Mouse (Mus musculus) forebrain, embryonic 11.5 days (tissue): ENCODE measurements at regions not wholly inside any gene's neighbourhood (a gene's known extent, or its start where the extent isn't known, plus 50 kb on each side); places are given as distances from the start of the nearest gene placed in this dataset.

Experiments
- ATAC-seq: fragments of 200-750 bp; cut with Nextera tagmentation; replicated peaks from 2 replicates; pipeline ENCODE4 v1.8.0; 2017; ENCODE audit warnings: moderate TSS enrichment; ENCODE audit not compliant: low FRiP score
- DNase-seq: peaks from one replicate; pipeline ENCODE4 v3.0.0-alpha.2; 2017; ENCODE audit warnings: low spot score
- H3K27ac ChIP-seq: fragments of 300-500 bp; sonication (generic); 2 replicates; pipeline ENCODE4 v1.5.1; 2014; ENCODE audit warnings: low read depth, low read length
- H3K27me3 ChIP-seq: fragments of 300-500 bp; sonication (generic); 2 replicates; pipeline ENCODE4 v1.6.1; 2014; ENCODE audit warnings: mild to moderate bottlenecking, low read length, mixed read lengths; ENCODE audit not compliant: control insufficient read depth, insufficient read depth
- H3K36me3 ChIP-seq: fragments of 300-500 bp; sonication (generic); 2 replicates; pipeline ENCODE4 v1.6.1; 2014; ENCODE audit warnings: mild to moderate bottlenecking, low read length, moderate library complexity, mixed read lengths; ENCODE audit not compliant: control insufficient read depth, insufficient read depth
- H3K4me1 ChIP-seq: fragments of 300-500 bp; sonication (generic); replicated peaks from 2 replicates; pipeline ENCODE4 v1.6.1; 2014; ENCODE audit warnings: low read length, mixed read lengths; ENCODE audit not compliant: control insufficient read depth, insufficient read depth
- H3K4me2 ChIP-seq: fragments of 300-500 bp; sonication (generic); 2 replicates; pipeline ENCODE4 v1.6.1; 2014; ENCODE audit warnings: low read depth, mild to moderate bottlenecking, low read length, moderate library complexity, mixed read lengths; ENCODE audit not compliant: severe bottlenecking
- H3K4me3 ChIP-seq: fragments of 300-500 bp; sonication (generic); 2 replicates; pipeline ENCODE4 v1.5.1; 2014; ENCODE audit warnings: low read depth, low read length
- H3K9ac ChIP-seq: fragments of 300-500 bp; sonication (generic); 2 replicates; pipeline ENCODE4 v1.6.1; 2014; ENCODE audit warnings: low read length
- H3K9me3 ChIP-seq: fragments of 300-500 bp; sonication (generic); 2 replicates; pipeline ENCODE4 v1.6.1; 2016; ENCODE audit warnings: low read length, mixed read lengths; ENCODE audit not compliant: control insufficient read depth
- WGBS: fragments of 180-500 bp; shearing (Covaris S2); extraction: QIAGEN DNeasy Blood & Tissue Kit; methylation state at CpG from one replicate; pipeline ENCODE4 v1.1.7; 2014; 5-methylcytosine and 5-hydroxymethylcytosine counted together

- Histone ChIP-seq H3K4me3 (no peak overlapping the region), H3K36me3 (no peaks in the 10 kb centered on the region), H3K4me1 (no peaks in the 10 kb centered on the region), H3K9me3 (no peaks in the 10 kb centered on the region), H3K27ac (no peak overlapping the region), H3K27me3 (no peaks in the 10 kb centered on the region), H3K9ac (no peak overlapping the region), H3K4me2 (no peak overlapping the region)
- 71% methylated on average over 12 of the region's 12 CpGs for WGBS
- no peak for ATAC-seq
- DNase-seq = peak; percentile 41
Measured at GRCm38 (mm10) chr7:137714318-137714962, 277.0 kb downstream of the Glrx3 start.

DNA sequence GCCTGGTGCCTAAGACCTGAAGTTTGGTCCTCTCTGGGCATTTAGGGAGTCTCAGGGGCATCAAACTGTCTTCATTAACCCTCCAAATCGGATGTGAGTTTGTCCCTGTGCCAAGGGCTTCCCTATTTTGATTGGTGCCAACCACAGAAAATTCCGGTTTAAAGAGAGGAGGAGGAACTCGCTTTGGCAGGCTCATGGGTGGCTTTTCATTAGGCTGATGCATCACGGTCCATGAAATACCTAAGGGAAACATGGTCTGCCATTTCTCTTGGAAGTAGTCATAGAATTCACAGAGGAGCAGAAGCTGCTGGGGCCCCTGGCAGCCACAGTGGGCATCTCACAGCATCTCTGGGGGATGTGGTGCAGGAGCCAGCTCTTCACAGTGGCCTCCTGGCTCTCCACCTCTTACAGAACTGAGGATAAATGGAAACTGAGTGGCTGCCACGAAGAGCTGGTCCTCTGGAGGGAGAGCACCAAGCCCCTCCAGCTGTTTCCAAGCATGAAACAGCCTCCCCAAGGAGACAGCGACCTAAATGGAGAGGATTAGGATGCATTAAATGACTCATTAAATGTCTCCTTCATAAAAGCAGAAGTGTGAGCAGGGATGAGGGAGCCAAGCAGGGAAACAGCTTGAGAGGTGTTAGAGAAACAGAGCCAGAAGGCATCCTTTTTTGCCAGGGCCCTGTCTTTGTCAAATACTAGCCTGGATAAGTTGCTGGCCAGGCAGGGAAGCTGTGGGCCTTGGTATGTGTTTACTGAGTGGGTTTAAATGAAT lies 277.9 kb downstream of the Glrx3 start:
- ATAC-seq = no peak
- H3K9me3 ChIP-seq = no peaks in the 10 kb centered on the region

DNA sequence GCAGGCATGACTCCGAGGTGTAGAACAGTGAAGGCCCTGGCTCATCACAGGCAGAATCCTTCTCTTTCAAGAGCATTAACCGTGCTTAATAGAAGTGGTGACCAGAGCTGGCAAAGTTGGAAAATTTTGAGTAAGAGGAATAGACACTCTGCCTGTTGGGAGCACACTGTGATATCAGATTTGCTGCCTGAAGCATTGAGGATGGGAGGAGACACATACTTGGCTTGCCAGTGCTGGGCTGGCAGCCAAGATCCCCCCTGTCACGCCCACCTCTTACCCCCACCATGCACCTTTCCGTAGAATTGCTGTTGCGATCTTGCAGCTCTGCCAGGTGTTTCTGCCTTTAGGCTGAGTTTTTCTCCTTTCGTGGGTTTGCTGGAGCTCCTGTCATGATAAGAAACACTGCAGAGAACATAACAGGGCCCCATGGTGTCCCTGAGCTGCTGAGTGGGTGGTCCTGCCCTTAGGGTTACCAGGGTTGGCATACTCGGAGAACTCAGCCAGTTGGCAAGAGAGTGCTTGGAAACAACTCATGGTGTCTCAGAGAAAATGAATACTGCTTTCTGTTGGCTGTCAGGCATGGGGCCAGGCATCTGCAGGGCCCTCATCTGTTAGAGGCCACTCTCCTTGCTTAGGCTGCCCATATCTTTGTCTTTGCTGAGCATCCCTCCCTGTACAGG lies 286.1 kb downstream of the Glrx3 start:
- Histone ChIP-seq H3K9me3 (no peaks in the 10 kb centered on the region), H3K9ac (no peak overlapping the region), H3K4me2 (no peak overlapping the region), H3K27ac (no peak overlapping the region), H3K4me1 (no peaks in the 10 kb centered on the region), H3K36me3 (no peaks in the 10 kb centered on the region), H3K4me3 (no peak overlapping the region), H3K27me3 (no peaks in the 10 kb centered on the region)
- 86% methylated on average over 7 of the region's 7 CpGs for WGBS
- DNase-seq (no peak), ATAC-seq (no peak)

More for the DNA sequence above, 277.9 kb downstream of the Glrx3 start:
- Histone ChIP-seq H3K4me1 (no peaks in the 10 kb centered on the region), H3K27me3 (no peaks in the 10 kb centered on the region), H3K36me3 (no peaks in the 10 kb centered on the region), H3K4me3 (no peak overlapping the region), H3K4me2 (no peak overlapping the region), H3K27ac (no peak overlapping the region), H3K9ac (no peak overlapping the region)
- DNase-seq = peak; percentile 42
- WGBS = 76% methylated on average over 6 of the region's 6 CpGs

GRCm38 (mm10) chr7:137726031-137726430 lies 288.6 kb downstream of the Glrx3 start:
- Histone ChIP-seq H3K9ac (no peak overlapping the region), H3K4me2 (no peak overlapping the region), H3K27me3 (no peaks in the 10 kb centered on the region), H3K4me3 (no peak overlapping the region), H3K4me1 (no peaks in the 10 kb centered on the region), H3K27ac (no peak overlapping the region), H3K9me3 (no peaks in the 10 kb centered on the region), H3K36me3 (no peaks in the 10 kb centered on the region)
- ATAC-seq (no peak), DNase-seq (no peak)
- WGBS = 83% methylated on average over 7 of the region's 7 CpGs

- ATAC-seq (no peak), DNase-seq (no peak)
- Histone ChIP-seq H3K4me1 (no peaks in the 10 kb centered on the region), H3K27ac (no peak overlapping the region), H3K36me3 (no peaks in the 10 kb centered on the region), H3K9ac (no peak overlapping the region), H3K9me3 (no peaks in the 10 kb centered on the region), H3K27me3 (no peaks in the 10 kb centered on the region), H3K4me2 (no peak overlapping the region), H3K4me3 (no peak overlapping the region)
- WGBS = 87% methylated on average over 5 of the region's 5 CpGs
Measured at GRCm38 (mm10) chr7:137735873-137736527, 298.6 kb downstream of the Glrx3 start.

DNA sequence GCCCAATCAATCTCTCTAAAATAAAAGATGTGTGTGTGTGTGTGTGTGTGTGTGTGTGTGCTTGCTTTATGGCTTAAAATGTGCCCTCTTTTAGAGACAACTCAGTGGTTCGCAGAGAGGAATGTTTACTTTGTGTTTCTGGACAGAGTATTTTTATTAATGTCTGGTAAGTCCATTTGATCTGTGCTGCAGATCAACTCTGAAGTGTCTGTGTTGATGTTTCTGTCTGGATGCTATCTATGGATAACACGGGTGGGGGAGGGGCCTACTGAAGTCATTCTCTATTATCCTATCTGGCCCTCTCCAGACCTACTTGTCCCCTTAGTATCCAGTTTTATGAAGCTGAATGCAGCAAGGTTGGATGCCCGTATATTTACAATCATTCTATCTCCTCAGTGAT lies 304.3 kb downstream of the Glrx3 start:
- H3K9ac ChIP-seq = no peak overlapping the region
- H3K27me3 ChIP-seq = no peaks in the 10 kb centered on the region
- ATAC-seq = no peak
- no peak overlapping the region for H3K4me2 ChIP-seq
- WGBS = 88% methylated on average over 3 of the region's 3 CpGs
- no peaks in the 10 kb centered on the region for H3K4me1 ChIP-seq
- no peaks in the 10 kb centered on the region for H3K9me3 ChIP-seq
- no peaks in the 10 kb centered on the region for H3K36me3 ChIP-seq
- DNase-seq = no peak
- H3K4me3 ChIP-seq = no peak overlapping the region
- no peak overlapping the region for H3K27ac ChIP-seq

DNA sequence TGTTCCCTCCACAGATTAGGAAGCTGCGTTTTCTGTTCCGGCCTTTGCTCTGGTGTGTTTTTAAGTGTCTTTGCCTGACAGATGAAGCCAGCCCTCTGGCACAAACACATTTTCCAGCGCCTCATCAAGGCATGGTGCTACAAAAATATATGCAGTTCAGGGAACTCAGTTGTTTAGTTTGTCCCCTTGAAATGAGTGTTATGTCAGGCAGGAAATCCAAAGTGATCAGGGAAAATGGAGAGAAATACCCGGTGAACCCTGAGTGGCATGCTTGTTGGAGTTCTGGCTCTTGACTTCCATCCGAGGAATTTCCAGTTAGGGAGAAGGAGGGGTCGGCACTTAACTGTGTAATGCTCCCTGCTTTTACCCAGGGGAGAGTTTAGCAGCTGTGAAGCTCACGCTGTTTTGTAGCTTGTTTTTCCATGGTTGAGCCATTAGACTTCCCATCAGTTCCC lies 304.9 kb downstream of the Glrx3 start:
- DNase-seq = no peak
- WGBS = 69% methylated on average over 7 of the region's 7 CpGs

GRCm38 (mm10) chr7:137745575-137745974 lies 308.2 kb downstream of the Glrx3 start:
- no peak overlapping the region for H3K27ac ChIP-seq
- H3K4me1 ChIP-seq = no peaks in the 10 kb centered on the region
- no peaks in the 10 kb centered on the region for H3K27me3 ChIP-seq
- no peak for ATAC-seq
- no peak overlapping the region for H3K9ac ChIP-seq
- H3K9me3 ChIP-seq = no peaks in the 10 kb centered on the region
- no peak overlapping the region for H3K4me2 ChIP-seq
- no peaks in the 10 kb centered on the region for H3K36me3 ChIP-seq
- 92% methylated on average over 1 of the region's 1 CpGs for WGBS
- no peak overlapping the region for H3K4me3 ChIP-seq
- DNase-seq = no peak

More for the DNA sequence above, 304.9 kb downstream of the Glrx3 start:
- no peak for ATAC-seq
- Histone ChIP-seq H3K27me3 (no peaks in the 10 kb centered on the region), H3K27ac (no peak overlapping the region), H3K4me2 (no peak overlapping the region), H3K4me3 (no peak overlapping the region), H3K9me3 (no peaks in the 10 kb centered on the region), H3K4me1 (no peaks in the 10 kb centered on the region), H3K36me3 (no peaks in the 10 kb centered on the region), H3K9ac (no peak overlapping the region)
